Mouse (Mus musculus) gastrocnemius, adult 2 months (tissue): ENCODE data around the gene Pnck. TPM values are rescaled to one million over a fixed set of nuclear protein-coding genes. Genes with fewer than 3 reads are reported as not detected.

Source experiments
- DNase-seq: peaks from one replicate; pipeline ENCODE4 v3.0.0; 2022
- H3K27ac ChIP-seq: fragments of 200-600 bp; 2 replicates; pipeline ENCODE4 v1.8.1; 2022; ENCODE audit warnings: mild to moderate bottlenecking
- H3K4me3 ChIP-seq: fragments of 200-600 bp; 2 replicates; pipeline ENCODE4 v1.8.1; 2022; ENCODE audit warnings: mild to moderate bottlenecking, moderate library complexity
- CTCF ChIP-seq: fragments of 200-600 bp; IDR thresholded peaks from 2 replicates; pipeline ENCODE4 v1.8.1; 2022; ENCODE audit warnings: antibody characterized with exemption, mild to moderate bottlenecking, moderate library complexity
- intact Hi-C: fragments of 180-260 bp; cut with DNase I; formaldehyde crosslinking; loops from one replicate; pipeline ENCODE4 v1.15.1; 2025
- total RNA-seq, 2 experiments: library from RNA; stranded (reverse); gene quantifications; 2 replicates each; pipeline ENCODE4 v1.2.3; 2021

The Pnck gene
- total RNA-seq, 2 experiments from 2014 or later: 8.1 to 10.6 TPM

- intact Hi-C loops: loop anchor here (1.0 to 5.0 kb wide), 2 partner anchors 19 to 115 kb away; partner anchors contain the start of genes Idh3g and Ssr4
- H3K27ac ChIP-seq: peak overlapping the region; percentile 96
- peak; percentile 61 for DNase-seq
- H3K4me3 ChIP-seq: peak overlapping the region; percentile 90
- peak; percentile 71 for TF ChIP-seq CTCF
These were observed 12.1 kb upstream of the Pnck start for GRCm38 (mm10) chrX:73672031-73672431.

- intact Hi-C loops: no loop called here
- Histone ChIP-seq H3K27ac (no peak overlapping the region), H3K4me3 (no peak overlapping the region)
- DNase-seq: no peak
- peak; percentile 53 for TF ChIP-seq CTCF
These were observed 3.2 kb upstream of the Pnck start for GRCm38 (mm10) chrX:73663143-73663542.

GRCm38 (mm10) chrX:73660284-73660665 lies 358 bp upstream of the Pnck start:
- no peak for TF ChIP-seq CTCF
- Histone ChIP-seq H3K27ac (peak overlapping the region; percentile 72; the same call in 1 of the 2 replicates), H3K4me3 (peak overlapping the region; percentile 72)
- intact Hi-C loops: no loop called here
- no peak for DNase-seq

GRCm38 (mm10) chrX:73658936-73659574 lies 862 bp downstream of the Pnck start:
- intact Hi-C loops: loop anchor here (10.0 kb wide), 2 partner anchors 604 to 644 kb away; no protein-coding TSS in a partner anchor
- peak overlapping the region; percentile 72 for H3K4me3 ChIP-seq
- no peak for TF ChIP-seq CTCF

GRCm38 (mm10) chrX:73658391-73658790 lies 1.5 kb downstream of the Pnck start:
- Histone ChIP-seq H3K27ac (no peak overlapping the region), H3K4me3 (no peak overlapping the region)
- intact Hi-C loops: loop anchor here (10.0 kb wide), 2 partner anchors 604 to 644 kb away; no protein-coding TSS in a partner anchor
- DNase-seq: no peak
- no peak for TF ChIP-seq CTCF

More at GRCm38 (mm10) chrX:73658936-73659574, 862 bp downstream of the Pnck start:
- peak overlapping the region; percentile 72; the same call in 1 of the 2 replicates for H3K27ac ChIP-seq
- no peak for DNase-seq

- TF ChIP-seq CTCF: peak; percentile 54
- intact Hi-C loops: loop anchor here (2.0 to 10.0 kb wide), 3 partner anchors 85 to 641 kb away; no protein-coding TSS in a partner anchor
- DNase-seq: peak; percentile 54
- no peak overlapping the region for H3K27ac ChIP-seq
- no peak overlapping the region for H3K4me3 ChIP-seq
These were observed 4.4 kb downstream of the Pnck start for GRCm38 (mm10) chrX:73655529-73655928.

- Histone ChIP-seq H3K4me3 (no peak overlapping the region), H3K27ac (no peak overlapping the region)
- peak; percentile 78 for DNase-seq
- peak; percentile 88 for TF ChIP-seq CTCF
- intact Hi-C loops: loop anchor here (1.0 to 10.0 kb wide), 4 partner anchors 61 to 639 kb away; no protein-coding TSS in a partner anchor
These were observed 5.7 kb downstream of the Pnck start for GRCm38 (mm10) chrX:73654177-73654576.

GRCm38 (mm10) chrX:73653392-73653791 lies 6.5 kb downstream of the Pnck start:
- Histone ChIP-seq H3K4me3 (no peak overlapping the region), H3K27ac (no peak overlapping the region)
- intact Hi-C loops: loop anchor here (10.0 kb wide), 2 partner anchors 599 to 639 kb away; no protein-coding TSS in a partner anchor
- no peak for TF ChIP-seq CTCF
- no peak for DNase-seq

GRCm38 (mm10) chrX:73650869-73651268 lies 9.0 kb downstream of the Pnck start:
- Histone ChIP-seq H3K4me3 (no peak overlapping the region), H3K27ac (no peak overlapping the region)
- no peak for TF ChIP-seq CTCF
- intact Hi-C loops: loop anchor here (10.0 kb wide), 2 partner anchors 596 to 636 kb away; no protein-coding TSS in a partner anchor
- no peak for DNase-seq

GRCm38 (mm10) chrX:73645121-73645520 lies 14.8 kb downstream of the Pnck start:
- intact Hi-C loops: no loop called here
- H3K4me3 ChIP-seq: no peak overlapping the region
- no peak for TF ChIP-seq CTCF
- H3K27ac ChIP-seq: no peak overlapping the region
- DNase-seq: no peak

- DNase-seq: no peak
- H3K27ac ChIP-seq: no peak overlapping the region
- intact Hi-C loops: no loop called here
- no peak for TF ChIP-seq CTCF
- peak overlapping the region; percentile 61 for H3K4me3 ChIP-seq
These were observed 19.9 kb downstream of the Pnck start for GRCm38 (mm10) chrX:73639901-73640469.

GRCm38 (mm10) chrX:73639255-73639675 lies 20.7 kb downstream of the Pnck start, which contains the start of gene Dusp9:
Gene Dusp9, plus strand, starts transcription at chrX:73639419.
- intact Hi-C loops: no loop called here
- peak; percentile 60 for DNase-seq
- Histone ChIP-seq H3K4me3 (peak within 1 kb of the TSS; percentile 61), H3K27ac (no peak within 1 kb of the TSS)
- no peak for TF ChIP-seq CTCF

GRCm38 (mm10) chrX:73637415-73637814 lies 22.5 kb downstream of the Pnck start:
- intact Hi-C loops: no loop called here
- TF ChIP-seq CTCF: no peak
- no peak overlapping the region for H3K27ac ChIP-seq
- H3K4me3 ChIP-seq: peak overlapping the region; percentile 55
- DNase-seq: no peak
